Mouse (Mus musculus): ENCODE data around the gene Spaca4. TPM values are rescaled to one million over a fixed set of nuclear protein-coding genes. Genes with fewer than 3 reads are reported as not detected.

The Spaca4 gene
- polyA plus RNA-seq, 1 experiment = 0.38 TPM

DNA sequence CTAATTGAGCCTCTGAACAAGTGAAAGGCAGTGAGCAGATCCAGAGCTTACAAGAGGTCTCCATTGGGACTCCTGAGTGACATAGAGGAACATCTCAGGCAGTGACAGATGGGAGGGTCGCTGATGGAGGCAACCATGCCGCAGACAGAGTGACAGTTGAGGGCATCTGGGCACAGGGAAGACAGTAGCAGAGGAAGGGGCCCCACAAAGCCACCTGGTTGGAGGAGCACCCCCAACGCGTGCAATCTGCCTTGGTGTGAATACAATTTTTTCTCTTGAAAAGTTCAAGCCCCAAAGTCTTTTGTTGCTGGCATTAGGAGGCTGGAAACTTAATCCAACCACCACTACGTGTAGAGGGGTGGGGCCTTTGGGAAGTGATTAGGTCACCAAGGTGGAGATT lies 34.5 kb upstream of the Spaca4 start:
- WGBS = 60% methylated on average over 5 of the region's 5 CpGs
- Histone ChIP-seq H3K27me3 (ENCODE audit: control insufficient read depth, insufficient read depth, low read length) (no peaks in the 10 kb centered on the region), H3K27ac (ENCODE audit: insufficient read depth, low read depth, low read length) (peak overlapping the region; percentile 83)

DNA sequence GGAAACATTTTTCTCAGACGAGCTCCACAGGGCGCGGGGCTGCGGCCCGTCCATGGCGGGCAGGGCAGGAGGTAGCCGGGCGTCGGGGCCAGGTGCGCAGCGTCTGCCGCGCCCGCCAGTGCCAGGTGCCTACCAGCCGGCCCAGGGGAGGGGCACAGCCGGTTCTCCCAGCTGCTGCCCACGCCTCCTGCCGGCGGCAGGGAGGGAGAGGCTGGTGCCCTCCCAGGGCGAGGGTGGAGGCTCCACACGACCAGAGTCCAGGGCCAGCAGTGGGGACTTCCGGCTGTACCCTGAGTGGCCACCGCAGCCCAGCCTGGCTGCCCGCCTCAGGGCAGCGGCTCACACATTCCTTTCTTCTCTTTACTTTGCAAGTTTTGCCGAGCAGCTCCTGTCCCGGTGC lies 33.8 kb upstream of the Spaca4 start:
- Histone ChIP-seq H3K27ac (ENCODE audit: insufficient read depth, low read depth, low read length) (peak overlapping the region; percentile 89), H3K4me1 (ENCODE audit: control insufficient read depth, insufficient read depth, insufficient read length, low read length) (peaks cover 14% of the 10 kb centered on the region; the same call in 1 of the 2 replicates), H3K4me3 (ENCODE audit: low read depth, low read length) (peak overlapping the region; percentile 81), H3K27me3 (ENCODE audit: control insufficient read depth, insufficient read depth, low read length) (no peaks in the 10 kb centered on the region), H3K36me3 (ENCODE audit: control insufficient read depth, insufficient read depth, low read length) (peaks cover 4% of the 10 kb centered on the region)
- peak; percentile 55; the same call in 1 of the 2 replicates for TF ChIP-seq POLR2A (IDR thresholded peaks at IDR 0.05; ENCODE audit: low read depth, low read length)
- peak; percentile 33; the same call in 1 of the 2 replicates for TF ChIP-seq CTCF (IDR thresholded peaks at IDR 0.05; ENCODE audit: extremely low read depth, insufficient read length, insufficient replicate concordance, low read depth, low read length)
- 6% methylated on average over 27 of the region's 27 CpGs for WGBS

More for the DNA sequence above, 34.5 kb upstream of the Spaca4 start:
- H3K4me1 ChIP-seq (ENCODE audit: control insufficient read depth, insufficient read depth, insufficient read length, low read length) = peaks cover 14% of the 10 kb centered on the region; the same call in 1 of the 2 replicates
- no peak for TF ChIP-seq POLR2A (IDR thresholded peaks at IDR 0.05; ENCODE audit: low read depth, low read length)
- no peak for TF ChIP-seq CTCF (IDR thresholded peaks at IDR 0.05; ENCODE audit: extremely low read depth, insufficient read length, insufficient replicate concordance, low read depth, low read length)
- H3K36me3 ChIP-seq (ENCODE audit: control insufficient read depth, insufficient read depth, low read length) = peaks cover 2% of the 10 kb centered on the region; the same call in 1 of the 2 replicates
- H3K4me3 ChIP-seq (ENCODE audit: low read depth, low read length) = no peak overlapping the region

DNA sequence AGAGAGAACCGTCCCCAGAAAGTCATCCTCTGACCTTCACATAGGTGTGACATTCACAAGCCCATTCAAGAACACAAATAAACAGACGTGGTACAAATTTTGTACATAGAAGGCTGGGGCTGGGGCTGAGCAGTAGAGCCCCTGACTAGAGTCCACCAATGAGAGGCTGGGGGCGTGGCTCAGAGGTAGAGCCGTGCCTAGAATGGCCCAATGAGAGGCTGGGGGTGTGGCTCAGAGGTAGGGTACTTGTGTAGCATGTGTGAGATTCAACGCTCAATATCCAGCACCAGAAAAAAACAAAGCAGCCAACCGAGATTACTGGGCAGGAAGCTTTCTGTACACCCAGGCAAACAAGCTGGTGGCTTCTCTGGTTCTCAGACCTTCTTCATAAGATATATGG lies 30.1 kb upstream of the Spaca4 start:
- H3K4me3 ChIP-seq (ENCODE audit: low read depth, low read length) = no peak overlapping the region
- no peak overlapping the region for H3K27ac ChIP-seq (ENCODE audit: insufficient read depth, low read depth, low read length)
- peaks cover 9% of the 10 kb centered on the region for H3K36me3 ChIP-seq (ENCODE audit: control insufficient read depth, insufficient read depth, low read length)
- H3K4me1 ChIP-seq (ENCODE audit: control insufficient read depth, insufficient read depth, insufficient read length, low read length) = peaks cover 23% of the 10 kb centered on the region; the same call in 1 of the 2 replicates
- no peak for TF ChIP-seq POLR2A (IDR thresholded peaks at IDR 0.05; ENCODE audit: low read depth, low read length)
- TF ChIP-seq CTCF (IDR thresholded peaks at IDR 0.05; ENCODE audit: extremely low read depth, insufficient read length, insufficient replicate concordance, low read depth, low read length) = no peak
- WGBS = 65% methylated on average over 6 of the region's 6 CpGs
- no peaks in the 10 kb centered on the region for H3K27me3 ChIP-seq (ENCODE audit: control insufficient read depth, insufficient read depth, low read length)

DNA sequence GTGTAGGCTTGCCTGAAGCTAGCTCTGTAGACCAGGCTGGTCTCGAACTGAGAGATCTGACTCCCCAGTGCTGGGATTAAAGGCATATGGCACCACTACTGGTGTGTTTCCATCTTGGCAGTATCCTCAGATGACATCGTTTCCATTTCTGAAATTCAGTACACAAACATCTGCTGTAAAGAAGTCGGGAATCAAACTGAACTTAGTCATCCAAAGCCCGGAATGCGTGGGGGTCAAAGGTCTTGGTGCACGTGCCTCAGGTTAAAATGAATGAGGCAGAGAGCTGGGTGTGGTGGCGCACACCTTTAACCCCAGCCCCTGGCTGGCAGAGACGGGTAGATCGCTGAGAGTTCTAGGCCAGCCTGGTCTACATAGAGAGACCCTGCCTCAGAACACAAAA lies 24.5 kb upstream of the Spaca4 start:
- H3K27ac ChIP-seq (ENCODE audit: insufficient read depth, low read depth, low read length) = peak overlapping the region; percentile 72
- peaks cover 24% of the 10 kb centered on the region for H3K36me3 ChIP-seq (ENCODE audit: control insufficient read depth, insufficient read depth, low read length)
- TF ChIP-seq CTCF (IDR thresholded peaks at IDR 0.05; ENCODE audit: extremely low read depth, insufficient read length, insufficient replicate concordance, low read depth, low read length) = no peak
- no peak for TF ChIP-seq POLR2A (IDR thresholded peaks at IDR 0.05; ENCODE audit: low read depth, low read length)
- 27% methylated on average over 9 of the region's 9 CpGs for WGBS
- peaks cover 28% of the 10 kb centered on the region for H3K4me1 ChIP-seq (ENCODE audit: control insufficient read depth, insufficient read depth, insufficient read length, low read length)
- no peaks in the 10 kb centered on the region for H3K27me3 ChIP-seq (ENCODE audit: control insufficient read depth, insufficient read depth, low read length)
- no peak overlapping the region for H3K4me3 ChIP-seq (ENCODE audit: low read depth, low read length)

DNA sequence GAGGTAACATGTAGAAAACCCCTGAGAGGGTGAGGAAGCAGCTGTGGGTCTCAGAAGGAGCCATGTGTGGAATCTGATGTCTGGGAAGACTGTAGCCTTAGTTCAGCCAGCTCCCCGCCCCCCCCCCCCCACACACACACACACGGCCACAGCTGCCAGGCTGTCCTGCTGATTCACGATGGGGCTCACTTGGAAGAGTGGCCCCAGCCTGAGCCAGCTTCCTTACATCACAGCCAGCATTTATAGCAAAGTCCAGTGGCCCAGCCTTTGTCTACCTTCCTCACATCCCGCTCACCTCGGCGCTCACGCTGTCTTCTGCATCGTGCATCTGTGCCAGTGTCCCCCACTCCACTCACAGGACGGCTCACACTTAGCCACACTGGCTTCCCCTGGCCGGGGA lies 23.8 kb upstream of the Spaca4 start:
- H3K4me3 ChIP-seq (ENCODE audit: low read depth, low read length) = 0 out of 2 replicates have a peak overlapping the region, but pooled peaks have one; percentile 0
- no peak for TF ChIP-seq POLR2A (IDR thresholded peaks at IDR 0.05; ENCODE audit: low read depth, low read length)
- no peak for TF ChIP-seq CTCF (IDR thresholded peaks at IDR 0.05; ENCODE audit: extremely low read depth, insufficient read length, insufficient replicate concordance, low read depth, low read length)
- peaks cover 28% of the 10 kb centered on the region for H3K4me1 ChIP-seq (ENCODE audit: control insufficient read depth, insufficient read depth, insufficient read length, low read length)
- no peaks in the 10 kb centered on the region for H3K27me3 ChIP-seq (ENCODE audit: control insufficient read depth, insufficient read depth, low read length)
- H3K36me3 ChIP-seq (ENCODE audit: control insufficient read depth, insufficient read depth, low read length) = peaks cover 22% of the 10 kb centered on the region
- WGBS = 19% methylated on average over 10 of the region's 10 CpGs
- peak overlapping the region; percentile 72 for H3K27ac ChIP-seq (ENCODE audit: insufficient read depth, low read depth, low read length)

DNA sequence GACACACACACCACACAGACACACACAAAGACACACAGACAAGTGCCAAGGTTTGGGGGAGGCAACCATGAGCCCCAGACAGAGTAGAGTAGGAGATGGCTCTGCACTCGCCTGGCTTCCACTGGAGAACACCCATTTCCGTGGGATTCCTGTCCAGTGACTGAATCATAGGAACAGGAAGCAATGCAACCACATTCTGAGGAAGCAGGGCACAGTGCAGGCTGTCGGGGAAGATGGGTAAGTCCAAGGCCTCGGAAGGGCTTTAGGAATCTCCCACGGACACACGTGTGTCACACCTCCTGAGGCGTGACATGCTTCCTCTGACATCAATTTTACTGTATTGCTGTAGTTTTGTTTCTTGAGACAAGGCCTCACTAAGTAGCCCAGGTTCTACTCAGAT lies 22.5 kb upstream of the Spaca4 start:
- H3K27ac ChIP-seq (ENCODE audit: insufficient read depth, low read depth, low read length) = no peak overlapping the region
- peaks cover 22% of the 10 kb centered on the region for H3K36me3 ChIP-seq (ENCODE audit: control insufficient read depth, insufficient read depth, low read length)
- peaks cover 26% of the 10 kb centered on the region for H3K4me1 ChIP-seq (ENCODE audit: control insufficient read depth, insufficient read depth, insufficient read length, low read length)
- TF ChIP-seq CTCF (IDR thresholded peaks at IDR 0.05; ENCODE audit: extremely low read depth, insufficient read length, insufficient replicate concordance, low read depth, low read length) (no peak), POLR2A (IDR thresholded peaks at IDR 0.05; ENCODE audit: low read depth, low read length) (no peak)
- no peaks in the 10 kb centered on the region for H3K27me3 ChIP-seq (ENCODE audit: control insufficient read depth, insufficient read depth, low read length)
- no peak overlapping the region for H3K4me3 ChIP-seq (ENCODE audit: low read depth, low read length)
- 81% methylated on average over 7 of the region's 7 CpGs for WGBS

DNA sequence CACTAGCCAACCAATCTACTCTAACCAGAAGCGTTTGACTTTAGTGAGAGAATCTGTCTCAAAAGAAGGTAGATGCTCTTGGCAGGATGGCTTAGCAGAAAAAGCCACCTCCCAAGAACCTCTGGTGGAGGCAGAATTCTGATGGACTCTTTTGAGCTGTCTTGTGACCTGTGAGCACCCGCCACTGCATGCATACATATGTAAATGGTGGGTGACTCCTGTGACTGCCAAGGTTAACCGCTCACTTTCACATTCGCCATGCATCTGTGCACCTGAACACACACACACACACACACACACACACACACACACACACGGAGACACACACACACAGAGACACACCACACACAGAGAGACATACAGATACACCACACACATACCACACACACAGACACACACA lies 21.8 kb upstream of the Spaca4 start:
- H3K27ac ChIP-seq (ENCODE audit: insufficient read depth, low read depth, low read length) = no peak overlapping the region
- TF ChIP-seq POLR2A (IDR thresholded peaks at IDR 0.05; ENCODE audit: low read depth, low read length) (no peak), CTCF (IDR thresholded peaks at IDR 0.05; ENCODE audit: extremely low read depth, insufficient read length, insufficient replicate concordance, low read depth, low read length) (no peak)
- WGBS = 87% methylated on average over 5 of the region's 5 CpGs
- no peaks in the 10 kb centered on the region for H3K27me3 ChIP-seq (ENCODE audit: control insufficient read depth, insufficient read depth, low read length)
- no peak overlapping the region for H3K4me3 ChIP-seq (ENCODE audit: low read depth, low read length)
- peaks cover 25% of the 10 kb centered on the region for H3K4me1 ChIP-seq (ENCODE audit: control insufficient read depth, insufficient read depth, insufficient read length, low read length)
- H3K36me3 ChIP-seq (ENCODE audit: control insufficient read depth, insufficient read depth, low read length) = peaks cover 18% of the 10 kb centered on the region

Data from small intestine, adult 2 months (tissue).